Mouse (Mus musculus) kidney, adult 10 weeks (tissue): ENCODE results near the gene Cask. TPM values are rescaled to one million over a fixed set of nuclear protein-coding genes. Genes with fewer than 3 reads are reported as not detected.

ENCODE experiments used
- polyA plus RNA-seq: library from polyadenylated mRNA; stranded (reverse); fragments of 350-450 nt; fragmentation: Illumina TruSeq; extraction: RNeasy Lipid Tissue Mini Kit (QIAGEN cat#74804); gene quantifications from one replicate; pipeline ENCODE4 v1.2.3, GENCODE M21; 2014; ENCODE audit warnings: low read depth, low replicate concordance

The Cask gene
- polyA plus RNA-seq = 44.3 TPM

DNA sequence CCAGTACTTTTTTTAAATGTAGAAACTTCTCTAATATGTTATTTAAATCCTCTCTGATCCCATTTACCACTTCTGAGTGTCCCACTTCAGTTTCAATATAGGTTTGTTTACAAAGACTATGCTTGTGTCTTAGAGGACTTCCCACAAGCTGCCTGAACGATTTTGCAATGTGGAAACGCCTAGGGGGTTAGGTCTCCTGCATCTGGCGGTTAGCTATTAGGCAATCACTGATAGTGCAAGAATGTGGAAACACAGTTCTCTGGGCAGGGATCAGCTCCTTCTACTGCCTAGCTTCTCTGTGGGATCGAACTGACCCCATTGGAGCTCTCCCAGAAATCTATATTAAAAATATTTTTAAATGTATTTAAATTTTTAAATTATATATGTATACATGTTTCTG is at the start of gene Cask:
TSS of gene Cask (minus strand) at position 83 of the 400 bp plus-strand sequence.

DNA sequence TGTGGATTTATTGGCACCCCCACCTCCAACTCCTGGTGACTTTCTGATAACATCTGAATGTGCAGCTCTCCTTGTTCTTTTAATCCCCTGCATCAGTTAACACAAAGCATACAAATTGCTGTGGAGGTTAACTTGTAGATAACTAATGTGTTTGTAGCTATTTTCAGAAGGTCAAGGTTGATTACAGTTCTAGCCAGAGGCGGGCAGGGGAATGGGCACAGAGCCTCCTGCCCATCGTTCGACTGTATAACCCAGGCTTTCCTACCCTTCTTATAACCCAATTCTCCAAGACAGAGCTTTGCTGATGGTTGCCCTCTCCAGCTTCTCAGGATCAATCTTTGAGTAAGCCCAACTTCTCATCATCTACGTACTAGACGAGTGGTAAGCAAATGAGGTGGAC is 190.1 kb downstream of the Cask start, which contains the start of gene Gpr82:
TSS of gene Gpr82 (plus strand) at position 301 of the 400 bp plus-strand sequence.

DNA sequence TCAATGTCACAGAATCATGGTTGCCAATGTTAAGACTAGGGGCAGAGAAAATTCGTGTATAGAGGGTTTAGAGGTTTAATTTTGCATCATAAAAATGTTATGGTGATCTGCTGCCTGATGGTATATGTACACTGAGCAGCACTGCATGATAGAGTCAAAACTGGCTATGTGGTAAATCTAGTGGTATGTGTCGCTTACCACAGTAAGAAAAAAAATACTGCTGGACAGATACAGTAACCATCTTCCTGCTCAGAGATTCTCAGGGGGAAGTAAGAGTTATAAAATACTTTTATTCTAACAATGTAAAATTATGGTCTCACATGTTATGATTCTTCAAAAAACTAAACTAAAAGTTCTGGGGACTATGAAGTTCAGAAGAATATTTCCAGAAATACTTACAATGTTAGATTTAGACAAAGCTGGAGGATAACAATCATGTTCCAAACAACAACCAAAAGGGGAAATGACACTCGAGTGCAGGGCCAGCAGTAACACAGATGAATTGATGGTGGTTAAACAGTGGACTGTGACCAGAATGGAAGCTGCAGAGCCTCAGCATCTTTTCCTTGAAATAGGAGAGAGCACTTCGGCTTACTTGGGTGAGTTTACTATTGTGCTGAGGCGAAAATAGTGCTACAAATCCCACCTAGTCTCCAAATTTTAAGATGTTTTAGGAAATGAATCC is 219.4 kb downstream of the Cask start, which contains the start of gene Gpr34:
TSS of gene Gpr34 (plus strand) at position 491 of the 685 bp plus-strand sequence.

Other genes with a start within 250 kb of the Cask start
- gene Gpr34, start 219.3 kb downstream of the Cask start, polyA plus RNA-seq = 1.5 TPM
- gene Gpr82, start 190.0 kb downstream of the Cask start, polyA plus RNA-seq = not detected